Mouse (Mus musculus): Measurements from ENCODE around the gene Per1. TPM values are rescaled to one million over a fixed set of nuclear protein-coding genes. Genes with fewer than 3 reads are reported as not detected.

The Per1 gene
- polyA plus RNA-seq, 2 experiments, result 19.3 to 22.5 TPM

GRCm38 (mm10) chr11:69099177-69099914 is 4.3 kb downstream of the Per1 start:
- peaks cover 40% of the 10 kb centered on the region for H3K36me3 ChIP-seq (ENCODE audit: control insufficient read depth, insufficient read depth, low read length)
- peaks cover 28% of the 10 kb centered on the region for H3K4me1 ChIP-seq (ENCODE audit: control insufficient read depth, insufficient read depth, low read length)
- DNase-seq (ENCODE audit: low spot score) (peak; percentile 53), ATAC-seq (ENCODE audit: low FRiP score, low read depth) (no peak)
- peak overlapping the region; percentile 47 for H3K4me3 ChIP-seq (replicated peaks; ENCODE audit: low read length)
- WGBS, result 2% methylated on average over 22 of the region's 22 CpGs
- H3K9me3 ChIP-seq (ENCODE audit: control insufficient read depth, low read length), result no peaks in the 10 kb centered on the region
- no peak for TF ChIP-seq POLR2A (IDR thresholded peaks at IDR 0.05; ENCODE audit: borderline replicate concordance, extremely low read depth, insufficient read depth, insufficient read length)
- peak overlapping the region; percentile 47 for H3K9ac ChIP-seq (ENCODE audit: low read depth, low read length, severe bottlenecking)
- no peaks in the 10 kb centered on the region for H3K27me3 ChIP-seq (ENCODE audit: control insufficient read depth, insufficient read depth, low read length)
- peak overlapping the region; percentile 60 for H3K4me2 ChIP-seq (replicated peaks; ENCODE audit: low read depth, low read length, severe bottlenecking)
- H3K27ac ChIP-seq (replicated peaks; ENCODE audit: low read depth, low read length), result peak overlapping the region; percentile 70

GRCm38 (mm10) chr11:69099915-69100345 is 4.9 kb downstream of the Per1 start:
- DNase-seq (ENCODE audit: low spot score) (peak; percentile 83), ATAC-seq (ENCODE audit: low FRiP score, low read depth) (peak; percentile 21; the same call in 1 of the 2 replicates)
- Histone ChIP-seq H3K36me3 (ENCODE audit: control insufficient read depth, insufficient read depth, low read length) (peaks cover 46% of the 10 kb centered on the region), H3K4me2 (replicated peaks; ENCODE audit: low read depth, low read length, severe bottlenecking) (peak overlapping the region; percentile 60), H3K9me3 (ENCODE audit: control insufficient read depth, low read length) (no peaks in the 10 kb centered on the region), H3K27ac (replicated peaks; ENCODE audit: low read depth, low read length) (peak overlapping the region; percentile 70), H3K4me3 (replicated peaks; ENCODE audit: low read length) (peak overlapping the region; percentile 47), H3K4me1 (ENCODE audit: control insufficient read depth, insufficient read depth, low read length) (peaks cover 27% of the 10 kb centered on the region), H3K9ac (ENCODE audit: low read depth, low read length, severe bottlenecking) (peak overlapping the region; percentile 47; the same call in 1 of the 2 replicates), H3K27me3 (ENCODE audit: control insufficient read depth, insufficient read depth, low read length) (no peaks in the 10 kb centered on the region)
- TF ChIP-seq POLR2A (IDR thresholded peaks at IDR 0.05; ENCODE audit: borderline replicate concordance, extremely low read depth, insufficient read depth, insufficient read length), result no peak
- under 1% methylated on average over 23 of the region's 23 CpGs for WGBS

DNA sequence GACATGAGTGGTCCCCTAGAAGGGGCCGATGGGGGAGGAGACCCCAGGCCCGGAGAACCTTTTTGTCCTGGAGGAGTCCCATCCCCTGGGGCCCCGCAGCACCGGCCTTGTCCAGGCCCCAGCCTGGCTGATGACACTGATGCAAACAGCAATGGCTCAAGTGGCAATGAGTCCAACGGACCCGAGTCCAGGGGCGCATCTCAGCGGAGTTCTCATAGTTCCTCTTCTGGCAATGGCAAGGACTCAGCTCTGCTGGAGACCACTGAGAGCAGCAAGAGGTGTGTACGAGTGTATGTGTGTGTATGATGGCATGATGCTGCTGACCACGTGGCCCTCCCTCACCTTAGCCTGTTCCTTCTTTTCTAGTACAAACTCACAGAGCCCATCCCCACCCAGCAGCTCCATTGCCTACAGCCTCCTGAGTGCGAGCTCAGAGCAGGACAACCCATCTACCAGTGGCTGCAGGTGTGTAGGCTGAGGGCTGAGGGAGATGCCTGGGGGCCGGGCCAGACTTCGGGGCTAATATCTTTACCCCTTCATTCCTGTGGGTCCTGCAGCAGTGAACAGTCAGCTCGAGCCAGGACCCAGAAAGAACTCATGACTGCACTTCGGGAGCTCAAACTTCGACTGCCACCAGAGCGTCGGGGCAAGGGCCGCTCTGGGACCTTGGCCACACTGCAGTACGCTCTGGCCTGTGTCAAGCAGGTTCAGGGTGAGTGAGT is 5.8 kb downstream of the Per1 start:
- H3K27ac ChIP-seq (replicated peaks; ENCODE audit: low read depth, low read length), result no peak overlapping the region
- no peaks in the 10 kb centered on the region for H3K9me3 ChIP-seq (ENCODE audit: control insufficient read depth, low read length)

GRCm38 (mm10) chr11:69101604-69102402 is 6.8 kb downstream of the Per1 start:
- DNase-seq (ENCODE audit: low spot score) (no peak), ATAC-seq (ENCODE audit: low FRiP score, low read depth) (no peak)
- Histone ChIP-seq H3K36me3 (ENCODE audit: control insufficient read depth, insufficient read depth, low read length) (peaks cover 65% of the 10 kb centered on the region), H3K4me2 (replicated peaks; ENCODE audit: low read depth, low read length, severe bottlenecking) (no peak overlapping the region), H3K27ac (replicated peaks; ENCODE audit: low read depth, low read length) (no peak overlapping the region), H3K4me1 (ENCODE audit: control insufficient read depth, insufficient read depth, low read length) (peaks cover 27% of the 10 kb centered on the region), H3K9ac (ENCODE audit: low read depth, low read length, severe bottlenecking) (no peak overlapping the region), H3K9me3 (ENCODE audit: control insufficient read depth, low read length) (no peaks in the 10 kb centered on the region), H3K4me3 (replicated peaks; ENCODE audit: low read length) (no peak overlapping the region), H3K27me3 (ENCODE audit: control insufficient read depth, insufficient read depth, low read length) (no peaks in the 10 kb centered on the region)
- 89% methylated on average over 21 of the region's 21 CpGs for WGBS
- no peak for TF ChIP-seq POLR2A (IDR thresholded peaks at IDR 0.05; ENCODE audit: borderline replicate concordance, extremely low read depth, insufficient read depth, insufficient read length)

More for the DNA sequence above, 5.8 kb downstream of the Per1 start:
- H3K27me3 ChIP-seq (ENCODE audit: control insufficient read depth, insufficient read depth, low read length), result no peaks in the 10 kb centered on the region
- H3K4me2 ChIP-seq (replicated peaks; ENCODE audit: low read depth, low read length, severe bottlenecking), result peak overlapping the region; percentile 60
- TF ChIP-seq POLR2A (IDR thresholded peaks at IDR 0.05; ENCODE audit: borderline replicate concordance, extremely low read depth, insufficient read depth, insufficient read length), result no peak
- DNase-seq (ENCODE audit: low spot score) (no peak), ATAC-seq (ENCODE audit: low FRiP score, low read depth) (no peak)
- no peak overlapping the region for H3K9ac ChIP-seq (ENCODE audit: low read depth, low read length, severe bottlenecking)
- peak overlapping the region; percentile 47 for H3K4me3 ChIP-seq (replicated peaks; ENCODE audit: low read length)
- peaks cover 55% of the 10 kb centered on the region for H3K36me3 ChIP-seq (ENCODE audit: control insufficient read depth, insufficient read depth, low read length)
- WGBS, result 89% methylated on average over 20 of the region's 20 CpGs
- peaks cover 27% of the 10 kb centered on the region for H3K4me1 ChIP-seq (ENCODE audit: control insufficient read depth, insufficient read depth, low read length)

DNA sequence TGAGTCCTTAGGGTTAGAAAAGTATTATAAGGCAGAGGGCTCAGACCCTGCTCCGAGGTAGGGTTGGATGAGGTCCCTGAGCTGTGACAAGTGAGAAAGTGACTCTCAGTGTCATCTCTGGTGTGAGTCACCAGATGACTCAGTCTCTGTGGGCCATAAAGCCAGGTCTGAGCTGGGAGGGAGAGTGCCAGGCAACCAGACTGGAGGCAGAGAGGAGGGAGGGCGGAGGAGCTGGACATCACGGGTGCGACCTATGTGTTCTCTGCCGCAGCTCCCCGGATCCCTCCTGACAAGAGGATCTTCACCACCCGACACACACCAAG is 7.3 kb downstream of the Per1 start:
- 98% methylated on average over 7 of the region's 7 CpGs for WGBS
- Histone ChIP-seq H3K4me2 (replicated peaks; ENCODE audit: low read depth, low read length, severe bottlenecking) (no peak overlapping the region), H3K27ac (replicated peaks; ENCODE audit: low read depth, low read length) (no peak overlapping the region), H3K9ac (ENCODE audit: low read depth, low read length, severe bottlenecking) (no peak overlapping the region), H3K27me3 (ENCODE audit: control insufficient read depth, insufficient read depth, low read length) (no peaks in the 10 kb centered on the region), H3K4me3 (replicated peaks; ENCODE audit: low read length) (no peak overlapping the region), H3K9me3 (ENCODE audit: control insufficient read depth, low read length) (no peaks in the 10 kb centered on the region), H3K36me3 (ENCODE audit: control insufficient read depth, insufficient read depth, low read length) (peaks cover 70% of the 10 kb centered on the region), H3K4me1 (ENCODE audit: control insufficient read depth, insufficient read depth, low read length) (peaks cover 26% of the 10 kb centered on the region)
- ATAC-seq (ENCODE audit: low FRiP score, low read depth), result no peak
- no peak for DNase-seq (ENCODE audit: low spot score)
- no peak for TF ChIP-seq POLR2A (IDR thresholded peaks at IDR 0.05; ENCODE audit: borderline replicate concordance, extremely low read depth, insufficient read depth, insufficient read length)

All from limb, embryonic 14.5 days (tissue).